Mouse (Mus musculus) adrenal gland (tissue): Measurements from ENCODE around the gene Akt1s1.

Experiments used
- intact Hi-C: fragments of 180-260 bp; cut with DNase I; formaldehyde crosslinking; loops from one replicate; pipeline ENCODE4 v1.15.1; 2025
- microRNA-seq, 2 experiments: library from miRNA; unstranded; fragments of <30 nt; microRNA quantifications; one replicate each; pipeline ENCODE4; 2019

Akt1s1 gene

DNA sequence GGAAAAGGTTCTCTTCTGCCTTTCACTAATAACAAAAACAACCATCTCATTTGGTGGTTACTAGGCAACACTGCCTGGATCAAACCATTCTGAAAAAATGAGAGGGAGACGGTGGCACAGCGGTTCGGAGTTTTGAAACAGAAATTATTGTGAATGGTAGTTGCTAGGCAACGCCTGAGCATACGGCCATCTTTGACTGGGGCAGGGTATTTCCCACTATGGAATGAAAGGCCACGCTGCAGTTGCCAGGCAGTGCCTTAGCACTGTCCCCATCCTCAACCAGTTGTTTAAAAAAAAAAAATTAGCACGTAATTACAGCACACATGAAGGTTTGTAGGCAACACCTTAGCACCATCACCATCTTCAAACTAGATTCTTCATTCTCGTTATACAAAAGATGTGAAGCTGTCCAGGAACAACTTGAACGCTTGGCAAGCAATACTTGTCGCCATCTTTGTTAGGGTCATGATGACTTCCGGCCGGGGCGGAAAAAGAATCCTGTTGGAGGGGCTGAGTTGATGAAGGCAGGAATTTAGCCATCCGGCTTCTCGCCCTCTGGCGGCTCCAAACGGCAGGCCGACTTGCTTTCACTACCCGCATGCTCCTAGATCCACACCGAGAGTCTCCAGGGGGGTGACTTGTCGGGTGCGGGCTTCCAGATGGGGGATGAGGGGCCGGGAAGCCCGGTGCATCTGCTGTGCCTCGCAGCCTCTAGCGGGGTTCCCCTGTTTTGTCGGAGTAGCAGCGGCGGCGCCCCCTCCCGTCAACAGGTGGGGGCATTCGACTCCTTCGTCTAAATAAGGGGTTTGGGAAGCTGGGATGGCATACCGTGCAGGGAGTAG, 47.0 kb downstream of the Akt1s1 start, which contains the start of gene Fuz:
Gene Fuz, plus strand, starts transcription at position 487 of the 842 bp plus-strand sequence.
- intact Hi-C loops: no loop called here

DNA sequence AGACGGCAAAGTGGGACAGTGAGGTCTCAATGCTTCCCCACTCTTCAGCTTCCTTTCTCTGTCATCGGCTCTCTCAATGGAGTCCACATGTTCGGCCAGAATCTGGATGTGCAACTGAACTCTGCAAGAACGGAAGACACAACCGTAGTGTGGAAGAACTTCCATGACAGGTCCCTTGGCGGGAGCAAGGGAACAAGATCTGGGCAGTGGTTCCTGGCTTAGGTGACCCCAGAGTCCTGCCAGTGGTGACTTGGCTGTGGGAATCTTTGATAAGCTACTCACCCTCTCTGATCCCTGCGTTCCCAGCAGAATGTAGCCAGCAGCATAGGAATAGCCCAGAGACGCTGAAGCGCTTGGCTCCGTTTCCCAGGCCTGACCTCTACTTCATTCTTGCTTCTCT, 47.7 kb downstream of the Akt1s1 start:
- intact Hi-C loops: no loop called here

DNA sequence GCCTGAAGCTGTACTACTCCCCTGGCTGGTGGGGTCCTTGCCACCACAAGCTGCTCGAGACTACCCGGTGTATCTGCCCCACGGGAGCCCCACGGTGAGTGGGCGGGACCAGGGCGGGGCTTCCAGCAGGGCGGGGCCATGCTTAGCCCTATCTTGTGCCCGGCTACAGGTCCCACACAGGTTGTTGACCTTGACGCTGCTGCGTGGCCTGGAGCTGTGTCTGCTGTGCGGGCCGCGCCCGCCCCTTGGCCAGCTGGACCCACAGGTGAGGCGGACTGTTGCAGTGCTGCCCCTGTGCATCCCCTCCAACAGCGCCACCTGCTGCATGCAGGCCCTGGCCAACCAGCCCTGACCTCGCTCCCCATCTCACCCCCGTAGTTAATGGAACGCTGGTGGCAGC, 49.8 kb downstream of the Akt1s1 start:
- intact Hi-C loops: no loop called here

DNA sequence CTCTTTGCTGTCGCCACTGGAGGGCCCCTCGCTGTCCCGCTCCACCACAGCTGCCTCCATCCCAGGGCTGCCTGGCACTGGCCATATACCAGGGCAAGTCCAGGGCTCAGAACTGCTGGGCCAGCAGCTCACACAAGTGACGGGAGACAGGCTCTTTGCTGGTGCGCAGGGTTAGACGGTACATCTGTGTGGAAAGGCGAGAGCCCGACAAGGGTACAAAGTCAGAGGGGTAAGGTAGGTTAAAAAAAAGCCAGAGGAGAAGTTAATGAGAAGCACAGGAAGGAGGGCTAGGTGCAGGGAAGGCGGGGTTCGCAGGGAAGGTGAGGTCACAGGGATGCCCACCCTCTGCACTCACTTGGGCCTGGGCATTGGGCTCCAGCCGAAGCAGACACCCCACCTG, 51.8 kb downstream of the Akt1s1 start:
- intact Hi-C loops: loop anchor here (10.0 kb wide), 1 partner anchor 54 kb away; no protein-coding TSS in a partner anchor

DNA sequence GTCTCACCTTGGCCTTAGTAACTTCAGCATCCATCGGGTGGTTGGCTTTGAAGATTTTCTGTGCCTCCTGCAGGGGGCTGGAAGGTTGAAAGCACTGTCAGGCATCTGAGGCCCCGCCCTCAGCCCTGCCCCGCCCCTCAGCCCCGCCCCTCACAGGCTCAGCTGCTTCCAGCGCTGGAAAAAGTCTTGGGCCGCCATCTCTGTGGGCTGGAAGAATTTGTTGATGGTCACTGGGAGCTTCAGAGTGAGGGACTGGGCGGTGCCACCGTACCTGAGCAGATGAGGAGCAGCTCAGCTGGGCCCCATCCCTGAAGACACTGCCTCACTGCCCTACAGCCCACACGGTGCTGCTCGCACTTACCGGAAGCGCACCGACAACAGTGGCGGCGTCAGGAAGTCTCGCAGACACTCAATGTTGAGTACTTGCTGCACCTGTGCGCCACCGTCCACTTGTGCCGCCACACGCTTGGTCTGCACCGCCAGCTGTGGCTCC, 52.5 kb downstream of the Akt1s1 start:
- intact Hi-C loops: loop anchor here (10.0 kb wide), 1 partner anchor 54 kb away; no protein-coding TSS in a partner anchor

Small RNA genes within 50 kb of the gene (microRNA-seq; reads per million reads assigned to microRNA genes)
- gene Mir707: 0 reads per million in 2 experiments
